ENCODE assay signal across 10 mouse cellular contexts in the genomic region with DNA sequence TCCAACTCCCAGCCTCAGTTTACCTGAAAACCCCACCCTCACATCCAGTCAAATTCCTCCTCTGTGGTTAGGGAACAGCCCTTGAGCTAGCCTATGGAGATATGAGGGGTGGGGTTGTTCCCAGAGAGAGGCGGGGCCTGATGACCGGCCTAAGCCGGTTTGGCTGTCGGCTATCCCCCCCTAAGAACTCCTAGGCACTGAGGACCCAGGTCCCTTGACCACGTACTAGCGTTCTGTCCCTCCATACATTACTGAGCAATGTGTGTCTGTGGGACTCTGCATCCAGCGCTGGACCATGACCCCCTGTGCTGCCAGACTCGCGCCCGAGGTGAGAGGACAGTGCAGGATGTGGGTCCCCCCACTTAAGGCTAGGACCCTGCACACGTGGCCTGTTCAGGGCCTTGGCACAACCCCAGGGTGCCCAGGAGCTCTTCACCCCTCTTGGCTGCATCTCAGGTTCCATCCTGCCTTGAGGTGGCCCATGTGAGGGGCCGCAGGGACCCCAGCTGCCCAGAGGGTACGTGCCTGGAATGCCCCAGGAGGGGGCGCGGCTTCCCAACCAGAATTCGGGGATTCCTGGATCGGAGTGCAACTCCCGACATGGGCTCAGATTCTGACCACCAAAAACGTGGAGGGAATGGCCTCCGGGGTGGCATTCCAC. TPM values are rescaled to one million over a fixed set of nuclear protein-coding genes. Genes with fewer than 3 reads are reported as not detected.
DNase-seq lines count a peak whose midpoint lies in the region; ATAC-seq and TF ChIP-seq lines count a peak whose summit lies in the region.
"Had no signal": no experiment of that assay in that cellular context is flagged by ENCODE, and none has a peak within 500 bp of the region (broad histone marks: within the 10 kb centered on the region; RNA-seq: fewer than 3 reads in every experiment).

No protein-coding gene starts in this region.

- H3K36me3 ChIP-seq in midbrain, embryonic 10.5 days = peaks cover 7% of the 10 kb centered on the region
- no peaks in the 10 kb centered on the region for H3K36me3 ChIP-seq in midbrain, embryonic 15.5 days (replicated peaks)
- no peaks in the 10 kb centered on the region for H3K36me3 ChIP-seq in forebrain, embryonic 15.5 days
- H3K36me3 ChIP-seq in limb, embryonic 12.5 days = peaks cover 13% of the 10 kb centered on the region; the same call in 1 of the 2 replicates
- H3K36me3 ChIP-seq in small intestine, adult 2 months (ENCODE audit: control insufficient read depth, insufficient read depth, low read length) = 0 out of 2 replicates have a peak, but pooled peaks cover 2% of the 10 kb centered on the region

- TF ChIP-seq POLR2A in small intestine, adult 2 months (IDR thresholded peaks at IDR 0.05; ENCODE audit: low read depth, low read length) = no peak

- no peak overlapping the region for H3K4me2 ChIP-seq in midbrain, embryonic 15.5 days
- H3K4me2 ChIP-seq in forebrain, embryonic 15.5 days (replicated peaks) = 0 out of 2 replicates have a peak overlapping the region, but pooled peaks have one; percentile 5
- H3K4me2 ChIP-seq in limb, embryonic 12.5 days = peak overlapping the region; percentile 55

- no peak for ATAC-seq in midbrain, embryonic 15.5 days (replicated peaks)
- ATAC-seq in forebrain, embryonic 15.5 days (replicated peaks) = 0 out of 2 replicates have a peak, but pooled peaks have one; percentile 26
- ATAC-seq in limb, embryonic 12.5 days (ENCODE audit: insufficient number of reproducible peaks, insufficient read depth, low FRiP score, low TSS enrichment, low read depth) = peak; percentile 49

- H3K27ac ChIP-seq in midbrain, embryonic 10.5 days (replicated peaks) = peak overlapping the region; percentile 85
- H3K27ac ChIP-seq in midbrain, embryonic 15.5 days = no peak overlapping the region
- H3K27ac ChIP-seq in forebrain, embryonic 15.5 days (replicated peaks) = no peak overlapping the region
- no peak overlapping the region for H3K27ac ChIP-seq in limb, embryonic 12.5 days
- H3K27ac ChIP-seq in small intestine, adult 2 months (ENCODE audit: insufficient read depth, low read depth, low read length) = peak overlapping the region; percentile 13; the same call in 1 of the 2 replicates

- no peaks in the 10 kb centered on the region for H3K9me3 ChIP-seq in midbrain, embryonic 10.5 days (replicated peaks)
- no peaks in the 10 kb centered on the region for H3K9me3 ChIP-seq in midbrain, embryonic 15.5 days
- H3K9me3 ChIP-seq in forebrain, embryonic 15.5 days = no peaks in the 10 kb centered on the region
- no peaks in the 10 kb centered on the region for H3K9me3 ChIP-seq in limb, embryonic 12.5 days

- no peak overlapping the region for H3K9ac ChIP-seq in midbrain, embryonic 15.5 days
- 0 out of 2 replicates have a peak overlapping the region, but pooled peaks have one; percentile 15 for H3K9ac ChIP-seq in forebrain, embryonic 15.5 days (replicated peaks)
- peak overlapping the region; percentile 55 for H3K9ac ChIP-seq in limb, embryonic 12.5 days (replicated peaks)

- H3K4me3 ChIP-seq in midbrain, embryonic 10.5 days = peak overlapping the region; percentile 49
- H3K4me3 ChIP-seq in midbrain, embryonic 15.5 days = no peak overlapping the region
- no peak overlapping the region for H3K4me3 ChIP-seq in forebrain, embryonic 15.5 days
- peak overlapping the region; percentile 36 for H3K4me3 ChIP-seq in limb, embryonic 12.5 days (replicated peaks)
- H3K4me3 ChIP-seq in small intestine, adult 2 months (ENCODE audit: low read depth, low read length) = peak overlapping the region; percentile 24

- H3K27me3 ChIP-seq in midbrain, embryonic 10.5 days (ENCODE audit: low read depth, poor library complexity, severe bottlenecking) = peaks cover 63% of the 10 kb centered on the region
- H3K27me3 ChIP-seq in midbrain, embryonic 15.5 days (replicated peaks) = peaks cover 34% of the 10 kb centered on the region
- H3K27me3 ChIP-seq in forebrain, embryonic 15.5 days = peaks cover 41% of the 10 kb centered on the region
- H3K27me3 ChIP-seq in limb, embryonic 12.5 days = peaks cover 37% of the 10 kb centered on the region
- H3K27me3 ChIP-seq in small intestine, adult 2 months (ENCODE audit: control insufficient read depth, insufficient read depth, low read length) = no peaks in the 10 kb centered on the region

- peak; percentile 57 for DNase-seq in midbrain, embryonic 10.5 days (ENCODE audit: low spot score)
- no peak for DNase-seq in ovary, postnatal 14 days (ENCODE audit: low spot score)
- DNase-seq in natural killer cell, adult 2 months (ENCODE audit: low spot score in 2 of 2) = no peak
- DNase-seq in cerebellum, adult 9-10 months = no peak
- DNase-seq: kidney, adult 9 months; thymus, postnatal 4 days had no signal

- 5% methylated on average over 20 of the region's 20 CpGs for WGBS in midbrain, embryonic 10.5 days
- 6% methylated on average over 20 of the region's 20 CpGs for WGBS in midbrain, embryonic 15.5 days
- 6% methylated on average over 20 of the region's 20 CpGs for WGBS in forebrain, embryonic 15.5 days
- 4% methylated on average over 20 of the region's 20 CpGs for WGBS in limb, embryonic 12.5 days
- 41% methylated on average over 20 of the region's 20 CpGs for WGBS in small intestine, adult 2 months

- H3K4me1 ChIP-seq in midbrain, embryonic 10.5 days = peaks cover 37% of the 10 kb centered on the region
- no peaks in the 10 kb centered on the region for H3K4me1 ChIP-seq in midbrain, embryonic 15.5 days
- no peaks in the 10 kb centered on the region for H3K4me1 ChIP-seq in forebrain, embryonic 15.5 days
- peaks cover 21% of the 10 kb centered on the region for H3K4me1 ChIP-seq in limb, embryonic 12.5 days (replicated peaks)
- H3K4me1 ChIP-seq in small intestine, adult 2 months (ENCODE audit: control insufficient read depth, insufficient read depth, insufficient read length, low read length) = peaks cover 21% of the 10 kb centered on the region

- TF ChIP-seq CTCF in small intestine, adult 2 months (IDR thresholded peaks at IDR 0.05; ENCODE audit: extremely low read depth, insufficient read length, insufficient replicate concordance, low read depth, low read length) = no peak

RNA-seq across cellular contexts. Expression of gene Arhgap45, which starts 3.1 kb away (rescaled TPM):
- 7.9 and 8.0 TPM in 2 replicates for polyA plus RNA-seq in midbrain, embryonic 10.5 days (2016; fragmentation: Nextera tagmentation; extraction: Ambion mirVana)
- 1.9 and 2.2 TPM in 2 replicates for polyA plus RNA-seq in midbrain, embryonic 15.5 days (2015; fragmentation: Nextera tagmentation; extraction: Ambion mirVana)
- 1.3 TPM in 2 replicates for polyA plus RNA-seq in forebrain, embryonic 15.5 days (2015; fragmentation: Nextera tagmentation; extraction: Ambion mirVana)
- polyA plus RNA-seq in limb, embryonic 12.5 days (2016; fragmentation: Nextera tagmentation; extraction: Ambion mirVana) = 12.5 and 12.6 TPM in 2 replicates
- polyA plus RNA-seq in small intestine, adult 2 months (2012; rRNA removed) = 23.2 and 36.8 TPM in 2 replicates

RNA-seq across cellular contexts. Expression of gene Polr2e, which starts 20.0 kb away (rescaled TPM):
- 233 and 276 TPM in 2 replicates for polyA plus RNA-seq in midbrain, embryonic 10.5 days (2016; fragmentation: Nextera tagmentation; extraction: Ambion mirVana)
- 132 and 148 TPM in 2 replicates for polyA plus RNA-seq in midbrain, embryonic 15.5 days (2015; fragmentation: Nextera tagmentation; extraction: Ambion mirVana)
- polyA plus RNA-seq in forebrain, embryonic 15.5 days (2015; fragmentation: Nextera tagmentation; extraction: Ambion mirVana) = 179 and 186 TPM in 2 replicates
- 241 and 251 TPM in 2 replicates for polyA plus RNA-seq in limb, embryonic 12.5 days (2016; fragmentation: Nextera tagmentation; extraction: Ambion mirVana)
- polyA plus RNA-seq in small intestine, adult 2 months (2012; rRNA removed) = 140 and 186 TPM in 2 replicates

RNA-seq across cellular contexts. Expression of gene Abca7, which starts 23.3 kb away (rescaled TPM):
- polyA plus RNA-seq in midbrain, embryonic 10.5 days (2016; fragmentation: Nextera tagmentation; extraction: Ambion mirVana) = 3.2 and 4.8 TPM in 2 replicates
- 4.4 and 4.8 TPM in 2 replicates for polyA plus RNA-seq in midbrain, embryonic 15.5 days (2015; fragmentation: Nextera tagmentation; extraction: Ambion mirVana)
- polyA plus RNA-seq in forebrain, embryonic 15.5 days (2015; fragmentation: Nextera tagmentation; extraction: Ambion mirVana) = 3.7 and 4.1 TPM in 2 replicates
- 2.1 and 2.3 TPM in 2 replicates for polyA plus RNA-seq in limb, embryonic 12.5 days (2016; fragmentation: Nextera tagmentation; extraction: Ambion mirVana)
- polyA plus RNA-seq in small intestine, adult 2 months (2012; rRNA removed) = 18.1 and 33.4 TPM in 2 replicates

RNA-seq across cellular contexts. Expression of gene Gpx4, which starts 27.4 kb away (rescaled TPM):
- 702 and 747 TPM in 2 replicates for polyA plus RNA-seq in midbrain, embryonic 10.5 days (2016; fragmentation: Nextera tagmentation; extraction: Ambion mirVana)
- 522 and 546 TPM in 2 replicates for polyA plus RNA-seq in midbrain, embryonic 15.5 days (2015; fragmentation: Nextera tagmentation; extraction: Ambion mirVana)
- 472 and 476 TPM in 2 replicates for polyA plus RNA-seq in forebrain, embryonic 15.5 days (2015; fragmentation: Nextera tagmentation; extraction: Ambion mirVana)
- 463 and 494 TPM in 2 replicates for polyA plus RNA-seq in limb, embryonic 12.5 days (2016; fragmentation: Nextera tagmentation; extraction: Ambion mirVana)
- polyA plus RNA-seq in small intestine, adult 2 months (2012; rRNA removed) = 388 and 646 TPM in 2 replicates

RNA-seq across cellular contexts. Expression of gene Cnn2, which starts 31.2 kb away (rescaled TPM):
- polyA plus RNA-seq in midbrain, embryonic 10.5 days (2016; fragmentation: Nextera tagmentation; extraction: Ambion mirVana) = 198 and 199 TPM in 2 replicates
- 28.6 and 34.4 TPM in 2 replicates for polyA plus RNA-seq in midbrain, embryonic 15.5 days (2015; fragmentation: Nextera tagmentation; extraction: Ambion mirVana)
- polyA plus RNA-seq in forebrain, embryonic 15.5 days (2015; fragmentation: Nextera tagmentation; extraction: Ambion mirVana) = 26.7 and 29.1 TPM in 2 replicates
- polyA plus RNA-seq in limb, embryonic 12.5 days (2016; fragmentation: Nextera tagmentation; extraction: Ambion mirVana) = 216 and 240 TPM in 2 replicates
- 49.9 and 72.8 TPM in 2 replicates for polyA plus RNA-seq in small intestine, adult 2 months (2012; rRNA removed)

Comparison
In these comparisons a context has a peak if more than half of its experiments do, and no peak if none do; other contexts are left out.
1. H3K27ac ChIP-seq: peak in midbrain, embryonic 10.5 days (single experiment) and small intestine, adult 2 months (single experiment); none in midbrain, embryonic 15.5 days (single experiment), forebrain, embryonic 15.5 days (single experiment) and limb, embryonic 12.5 days (single experiment).
2. H3K4me3 ChIP-seq: peak in midbrain, embryonic 10.5 days (single experiment), limb, embryonic 12.5 days (single experiment) and small intestine, adult 2 months (single experiment); none in midbrain, embryonic 15.5 days (single experiment) and forebrain, embryonic 15.5 days (single experiment).